Mouse (Mus musculus) C2C12 (cell line): ENCODE results near the gene Tcl1b2. TPM values are rescaled to one million over a fixed set of nuclear protein-coding genes. Genes with fewer than 3 reads are reported as not detected.
"Not testable (repeated sequence)": the region's sequence is repeated elsewhere in the genome, so short reads cannot be mapped to it uniquely, and the experiment has no call there.

Source experiments
- H3K27me3 ChIP-seq: one replicate; pipeline ENCODE4 v1.6.1; 2011; ENCODE audit not compliant: control insufficient read depth, insufficient read depth, insufficient read length
- H3K36me3 ChIP-seq: one replicate; pipeline ENCODE4 v1.6.1; 2011; ENCODE audit not compliant: control insufficient read depth, insufficient read depth
- H3K4me3 ChIP-seq: one replicate; pipeline ENCODE4 v1.5.1; 2011; ENCODE audit warnings: mild to moderate bottlenecking, control low read depth; ENCODE audit not compliant: poor library complexity, insufficient read depth, severe bottlenecking
- H3K79me2 ChIP-seq: one replicate; pipeline ENCODE4 v1.6.1; 2011; ENCODE audit not compliant: control insufficient read depth, insufficient read depth
- H3K79me3 ChIP-seq: one replicate; pipeline ENCODE4 v1.6.1; 2011; ENCODE audit warnings: low read depth, control low read depth
- H3ac ChIP-seq: one replicate; pipeline ENCODE3; 2011; ENCODE audit warnings: low read depth; ENCODE audit not compliant: control insufficient read depth, insufficient read length
- polyA plus RNA-seq: library from polyadenylated mRNA; unstranded; fragments of >200 nt; fragmentation: generic; extraction: Trizol; gene quantifications from one replicate; pipeline ENCODE4 v1.2.1, GENCODE M21; 2012; ENCODE audit warnings: missing spikeins

Gene Tcl1b2
- polyA plus RNA-seq, 1 experiment: not detected

- H3K36me3 ChIP-seq, H3K27me3 ChIP-seq, H3K79me2 ChIP-seq, H3ac ChIP-seq, H3K4me3 ChIP-seq, H3K79me3 ChIP-seq: not testable (repeated sequence)
Observed at GRCm38 (mm10) chr12:105199684-105200497, 54.1 kb downstream of the Tcl1b2 start.

GRCm38 (mm10) chr12:105201657-105202056 lies 55.8 kb downstream of the Tcl1b2 start, which contains the start of gene Tcl1b4:
Gene Tcl1b4 (plus strand): TSS chr12:105201957.
- H3K4me3 ChIP-seq, H3K36me3 ChIP-seq, H3K27me3 ChIP-seq, H3ac ChIP-seq, H3K79me2 ChIP-seq, H3K79me3 ChIP-seq: not testable (repeated sequence)

Other genes starting within 250 kb of the Tcl1b2 start
- gene Syne3, start 136.2 kb upstream of the Tcl1b2 start, polyA plus RNA-seq: 24.8 TPM
- 92.2 TPM for gene Glrx5, start 113.3 kb upstream of the Tcl1b2 start, polyA plus RNA-seq
- not detected for gene Tcl1b1, start 13.7 kb downstream of the Tcl1b2 start, polyA plus RNA-seq
- not detected for gene Tcl1b5, start 30.3 kb downstream of the Tcl1b2 start, polyA plus RNA-seq
- not detected for gene Tcl1b3, start 45.0 kb downstream of the Tcl1b2 start, polyA plus RNA-seq
- gene Tcl1b4, start 55.9 kb downstream of the Tcl1b2 start, polyA plus RNA-seq: not detected
- gene Tcl1, start 76.8 kb downstream of the Tcl1b2 start, polyA plus RNA-seq: not detected
- not detected for gene Tunar, start 187.9 kb downstream of the Tcl1b2 start, polyA plus RNA-seq